Mouse (Mus musculus): ENCODE measurements at regions not wholly inside any gene's neighbourhood (a gene's known extent, or its start where the extent isn't known, plus 50 kb on each side); places are given as distances from the start of the nearest gene placed in this dataset.
A peak's percentile ranks its signal among the peaks of the same experiment; 100 is the strongest.
"Not testable (repeated sequence)": the region's sequence is repeated elsewhere in the genome, so short reads cannot be mapped to it uniquely, and the experiment has no call there.

DNA sequence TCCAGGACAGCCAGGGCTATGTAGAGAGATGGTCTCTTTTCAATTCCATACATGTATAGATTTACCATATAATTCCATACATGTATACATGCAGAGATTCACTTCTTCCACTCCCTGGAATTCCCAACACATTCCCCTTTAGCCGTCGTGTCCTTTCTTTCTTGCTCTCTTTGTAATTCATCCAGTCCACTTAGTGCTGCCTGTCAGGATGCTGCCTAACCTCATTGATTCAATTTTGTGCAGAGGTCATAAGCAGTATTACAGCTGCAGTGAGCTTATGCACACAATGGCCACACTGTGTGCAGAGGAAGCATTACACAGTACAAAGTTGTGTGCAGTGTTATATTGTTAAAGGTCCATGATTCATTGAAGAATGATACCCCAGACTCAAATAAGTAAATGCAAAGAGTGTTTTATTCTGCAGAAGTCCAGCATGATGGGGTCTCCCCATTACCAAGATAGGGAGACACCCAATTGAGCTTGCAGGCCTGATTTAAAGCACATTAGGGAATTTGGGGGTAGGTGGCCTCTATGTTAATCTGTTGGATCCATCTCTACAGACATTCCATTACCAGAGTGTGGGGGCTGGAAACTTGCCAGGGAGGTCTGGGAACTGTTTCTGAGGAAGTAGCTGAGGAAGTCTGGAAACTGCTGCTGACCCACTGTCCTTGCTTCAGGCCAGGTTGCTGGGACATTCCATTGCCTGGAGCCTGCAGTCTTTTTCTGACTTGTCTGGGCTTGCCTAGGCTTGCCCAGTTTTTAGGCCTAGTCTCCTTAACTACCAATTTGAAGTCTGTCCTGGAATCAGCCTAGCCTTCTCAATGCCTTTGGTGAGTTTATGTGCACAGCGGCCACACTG is 72.8 kb downstream of the Fam161a start:
- DNase-seq (ENCODE audit: inconsistent ontology term), result peak; percentile 47

GRCm38 (mm10) chr11:23081616-23082015 is 74.3 kb downstream of the Fam161a start:
- no peak for DNase-seq (ENCODE audit: inconsistent ontology term)

DNA sequence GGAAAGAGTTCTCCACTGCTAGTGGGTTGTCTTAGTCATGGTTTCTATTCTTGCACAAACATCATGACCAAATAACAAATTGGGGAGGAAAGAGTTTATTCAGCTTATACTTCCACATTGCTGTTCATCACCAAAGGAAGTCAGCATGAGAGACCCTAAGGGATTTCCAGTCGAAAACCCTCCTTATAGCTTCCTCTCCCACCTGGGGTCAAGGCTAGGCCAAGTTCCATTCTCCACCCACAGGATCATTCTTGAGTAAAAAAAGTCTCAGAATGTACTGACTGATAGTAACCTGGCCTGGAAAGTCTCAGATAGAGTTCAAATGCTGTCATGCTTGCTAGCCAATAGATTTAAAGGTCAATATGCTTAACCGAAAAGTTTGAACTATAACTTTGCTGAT is 76.5 kb downstream of the Fam161a start:
- not testable (repeated sequence) for DNase-seq (ENCODE audit: inconsistent ontology term)

- DNase-seq (ENCODE audit: inconsistent ontology term), result no peak
Observed at GRCm38 (mm10) chr11:23095287-23095686, 88.0 kb downstream of the Fam161a start.

- DNase-seq (ENCODE audit: inconsistent ontology term), result not testable (repeated sequence)
Observed at GRCm38 (mm10) chr11:23095723-23096122, 88.4 kb downstream of the Fam161a start.

GRCm38 (mm10) chr11:23096451-23097222 is 89.3 kb downstream of the Fam161a start:
- DNase-seq (ENCODE audit: inconsistent ontology term), result no peak

- DNase-seq (ENCODE audit: inconsistent ontology term), result no peak
Observed at GRCm38 (mm10) chr11:23097223-23097490, 89.8 kb downstream of the Fam161a start.

GRCm38 (mm10) chr11:23114636-23115035 is 107.3 kb downstream of the Fam161a start:
- DNase-seq (ENCODE audit: inconsistent ontology term), result no peak

GRCm38 (mm10) chr11:23120533-23121210 is 113.3 kb downstream of the Fam161a start:
- DNase-seq (ENCODE audit: inconsistent ontology term), result no peak

DNA sequence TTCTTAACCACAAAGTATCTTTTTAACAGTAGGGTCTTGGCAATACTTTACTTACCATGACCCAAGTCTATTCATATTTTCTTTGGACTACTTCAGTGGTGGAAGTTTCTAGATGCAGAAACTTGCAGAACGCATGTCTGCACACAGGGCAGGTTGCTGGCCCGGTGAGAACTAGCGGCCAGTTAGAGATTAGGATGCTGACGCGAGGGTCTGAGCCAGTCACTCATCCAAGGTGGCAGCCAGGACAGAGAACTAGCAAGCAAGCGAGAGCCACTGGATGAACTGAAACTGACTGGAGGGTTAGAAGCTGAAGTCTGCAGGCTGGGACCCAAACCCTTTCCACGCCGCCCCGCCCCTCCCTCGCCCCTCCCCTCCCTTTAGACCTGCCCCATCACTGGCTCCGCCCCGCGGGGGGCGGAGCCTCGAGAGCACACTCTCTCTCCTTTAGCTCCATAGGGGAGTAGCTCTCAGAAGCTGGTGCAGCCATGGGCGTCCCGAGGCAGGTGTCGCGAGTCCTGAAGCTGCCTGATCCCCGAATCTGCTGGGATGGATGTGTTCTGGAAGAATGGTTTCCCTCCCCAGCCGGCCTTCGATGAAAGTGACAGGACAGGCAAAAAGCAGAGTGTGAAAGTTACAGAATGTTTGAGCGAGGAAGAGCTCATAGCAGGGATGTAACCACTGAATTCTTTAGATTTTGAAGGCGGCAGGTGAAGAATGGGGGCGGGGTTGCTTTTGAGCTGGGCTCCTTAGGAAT is 117.0 kb downstream of the Fam161a start:
- DNase-seq (ENCODE audit: inconsistent ontology term), result peak; percentile 91

DNA sequence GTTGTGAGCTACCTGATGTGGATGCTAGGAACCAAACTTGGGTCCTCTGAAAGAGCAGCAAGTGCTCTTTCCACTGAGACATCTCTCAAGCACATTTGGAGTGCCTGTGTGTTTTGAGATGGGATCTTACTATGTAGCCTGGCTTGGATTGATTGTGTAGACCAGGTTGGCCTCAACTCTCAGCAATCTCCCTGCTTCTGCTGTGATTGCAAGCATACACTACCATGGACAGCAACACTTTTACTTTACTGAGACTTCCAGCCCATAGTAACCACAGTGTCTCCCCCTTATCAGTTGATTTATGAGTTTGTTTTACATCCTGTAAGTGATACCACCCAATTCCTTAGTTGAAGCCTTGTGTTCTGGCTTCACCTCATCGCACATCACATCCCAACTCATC is 123.8 kb downstream of the Fam161a start:
- no peak for DNase-seq (ENCODE audit: inconsistent ontology term)

- no peak for DNase-seq (ENCODE audit: inconsistent ontology term)
Observed at GRCm38 (mm10) chr11:23131632-23132031, 124.2 kb upstream of the Xpo1 start.

GRCm38 (mm10) chr11:23140429-23141099 is 115.3 kb upstream of the Xpo1 start:
- peak; percentile 70 for DNase-seq (ENCODE audit: inconsistent ontology term)

DNA sequence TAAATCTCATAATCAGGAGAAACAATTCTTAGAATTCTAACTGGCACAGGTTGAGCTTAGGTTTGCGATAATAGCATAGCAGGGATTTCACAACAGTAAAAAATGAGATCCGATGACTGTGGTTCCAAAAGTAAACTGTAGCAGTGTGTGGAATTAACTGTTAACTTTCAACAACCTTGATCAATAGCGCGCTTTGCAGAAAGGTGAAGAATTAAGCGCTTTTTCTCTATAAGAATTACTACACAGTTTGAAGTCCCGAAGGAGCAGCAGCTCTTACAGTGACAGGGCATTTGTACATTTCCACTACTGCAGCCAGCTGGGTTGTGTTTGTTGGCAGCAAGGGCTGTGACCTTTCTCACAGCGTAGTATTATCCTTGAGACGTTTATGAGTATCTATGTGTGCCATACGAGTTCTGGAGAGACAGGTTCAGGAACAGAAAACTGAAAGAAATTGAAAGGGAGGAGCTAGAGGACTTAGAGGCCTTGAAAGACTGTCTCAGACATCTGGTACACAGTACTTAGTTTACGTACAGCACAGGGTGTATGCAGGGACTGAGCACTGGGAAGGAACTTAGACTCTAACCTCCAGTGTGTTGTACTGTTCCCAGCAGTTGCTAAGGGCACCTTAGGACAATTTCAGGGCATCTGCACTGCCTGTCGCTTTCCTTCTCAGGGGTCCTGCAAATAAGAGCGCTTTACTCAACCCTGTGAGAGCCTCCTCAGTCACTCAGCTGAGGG is 114.6 kb upstream of the Xpo1 start:
- DNase-seq (ENCODE audit: inconsistent ontology term), result no peak

- DNase-seq (ENCODE audit: inconsistent ontology term), result no peak
Observed at GRCm38 (mm10) chr11:23148048-23148596, 107.7 kb upstream of the Xpo1 start.

DNA sequence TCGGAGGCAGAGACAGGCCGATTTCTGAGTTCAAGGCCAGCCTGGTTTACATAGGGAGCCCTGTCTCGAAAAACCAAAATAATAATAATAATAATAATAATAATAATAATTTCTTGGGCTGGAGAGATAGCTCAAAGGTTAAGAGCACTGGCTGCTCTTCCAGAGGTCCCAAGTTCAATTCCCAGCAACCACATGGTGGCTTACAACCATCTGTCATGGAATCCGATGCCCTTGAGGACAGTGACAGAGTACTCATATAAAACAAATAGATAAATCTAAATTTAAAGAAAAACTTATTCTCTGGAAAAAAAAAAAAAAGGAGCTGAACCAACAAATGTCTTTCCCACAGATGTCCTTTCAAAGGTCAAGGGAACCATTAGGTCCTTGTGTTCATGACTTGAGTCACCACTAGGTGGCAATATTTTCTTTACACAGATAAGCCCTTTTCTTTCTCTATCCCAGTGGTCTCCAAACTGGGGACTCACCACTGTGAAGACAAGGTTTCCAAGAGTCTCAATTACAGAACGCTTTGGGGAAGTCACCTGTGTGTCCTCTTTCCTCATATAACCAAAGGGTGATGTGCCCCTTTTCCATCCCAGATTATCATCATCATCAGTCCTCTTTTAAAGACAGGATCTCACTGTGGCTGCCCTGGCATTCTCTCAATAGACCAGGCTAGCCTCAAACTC is 106.1 kb upstream of the Xpo1 start:
- DNase-seq (ENCODE audit: inconsistent ontology term), result peak; percentile 29

DNA sequence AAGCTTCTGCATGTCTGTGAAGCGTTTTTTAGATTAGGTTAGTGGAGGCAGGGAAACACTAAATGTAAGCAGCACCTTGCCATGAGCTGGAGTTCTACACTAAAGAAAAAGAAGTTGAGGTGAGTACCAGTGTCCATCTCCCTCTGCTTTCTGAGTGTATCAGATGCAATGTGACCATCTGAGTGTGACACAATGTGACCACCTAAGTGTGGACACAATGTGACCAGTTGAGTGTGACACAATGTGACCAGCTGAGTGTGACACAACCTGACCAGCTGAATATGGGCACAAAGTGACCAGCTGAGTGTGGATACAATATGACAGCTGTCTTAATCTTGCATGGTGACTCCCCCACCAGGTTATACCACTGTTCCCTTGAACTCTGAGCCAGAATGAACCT is 101.0 kb upstream of the Xpo1 start:
- no peak for DNase-seq (ENCODE audit: inconsistent ontology term)

DNA sequence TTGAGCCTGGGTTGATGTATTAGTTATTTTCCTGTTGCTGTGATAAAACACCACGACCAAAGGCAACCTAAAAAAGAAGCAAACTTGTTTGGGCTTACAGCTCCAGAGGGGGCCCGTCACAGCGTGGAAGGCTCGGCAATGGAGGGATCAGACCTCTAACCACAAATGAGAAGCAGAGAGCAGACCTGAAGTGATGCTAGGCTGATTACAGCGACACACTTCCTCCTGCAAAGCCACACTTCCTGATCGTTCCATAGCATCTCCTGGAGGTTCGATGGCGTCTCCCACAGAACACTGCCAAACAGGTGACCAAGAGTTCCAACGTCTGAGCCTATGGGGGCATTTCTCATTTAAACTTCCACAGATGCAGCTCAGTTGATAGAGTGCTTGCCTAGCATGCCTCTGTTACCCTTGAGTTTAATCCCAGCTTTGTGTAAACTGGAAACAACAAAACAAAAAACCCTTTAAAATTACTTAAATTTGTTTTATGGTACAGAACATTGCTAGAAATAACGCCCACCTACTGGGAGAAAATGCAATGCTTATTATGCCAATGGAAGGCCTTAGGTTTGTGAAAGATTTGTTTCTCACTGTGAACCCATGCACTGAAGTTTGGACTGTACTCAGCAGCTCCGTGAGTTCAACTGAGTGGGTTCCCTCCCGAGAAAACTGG is 87.2 kb upstream of the Xpo1 start:
- DNase-seq (ENCODE audit: inconsistent ontology term), result no peak
